Mouse (Mus musculus) gastrocnemius, postnatal 4 days (tissue): ENCODE data around the gene Sstr2. TPM values are rescaled to one million over a fixed set of nuclear protein-coding genes. Genes with fewer than 3 reads are reported as not detected.

ENCODE experiments used
- DNase-seq, 2 experiments: peaks; one replicate each; pipeline ENCODE4 v3.0.0; 2021 to 2022; ENCODE audit warnings: low spot score in 2 of 2, mixed read lengths in 2 of 2
- long read RNA-seq, 2 experiments: library from polyadenylated mRNA; stranded (forward); transcript quantifications; one replicate each; pipeline ENCODE4 v2.0.0; 2021
- total RNA-seq, 2 experiments: library from RNA; stranded (reverse); gene quantifications; 2 replicates each; pipeline ENCODE4 v1.2.3; 2021

Gene Sstr2
- under 1 TPM in 1 of 2 experiments, not detected in 1; 0.13 TPM for total RNA-seq
- long read RNA-seq, experiment 1: 0 reads
- long read RNA-seq, experiment 2: 0 reads

- DNase-seq: peak in 1 of 2 experiments; percentile 61
Observed at GRCm38 (mm10) chr11:113618672-113619419, at the start of gene Sstr2. Gene Sstr2 (plus strand): TSS chr11:113619342.

DNA sequence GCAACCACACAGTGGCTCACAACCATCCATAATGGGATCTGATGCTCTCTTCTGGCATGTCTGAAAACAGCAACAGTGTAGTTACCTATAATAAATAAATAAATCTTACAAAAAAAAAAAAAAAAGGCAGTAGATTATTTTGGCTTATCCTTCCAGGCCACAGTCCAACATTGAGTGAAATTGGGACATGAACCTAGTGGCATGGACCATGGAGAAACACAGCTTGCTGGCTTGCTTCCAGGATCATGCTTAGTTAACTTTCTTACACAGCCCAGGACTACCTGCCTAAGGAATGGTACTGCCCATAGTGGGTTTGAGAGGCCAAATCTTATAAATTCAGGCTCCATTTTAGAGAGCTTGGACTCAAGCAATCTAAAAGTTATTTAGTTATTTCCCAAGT is 47.5 kb upstream of the Sstr2 start:
- DNase-seq: no peak

- no peak for DNase-seq
Observed at GRCm38 (mm10) chr11:113572641-113573040, 46.5 kb upstream of the Sstr2 start.

DNA sequence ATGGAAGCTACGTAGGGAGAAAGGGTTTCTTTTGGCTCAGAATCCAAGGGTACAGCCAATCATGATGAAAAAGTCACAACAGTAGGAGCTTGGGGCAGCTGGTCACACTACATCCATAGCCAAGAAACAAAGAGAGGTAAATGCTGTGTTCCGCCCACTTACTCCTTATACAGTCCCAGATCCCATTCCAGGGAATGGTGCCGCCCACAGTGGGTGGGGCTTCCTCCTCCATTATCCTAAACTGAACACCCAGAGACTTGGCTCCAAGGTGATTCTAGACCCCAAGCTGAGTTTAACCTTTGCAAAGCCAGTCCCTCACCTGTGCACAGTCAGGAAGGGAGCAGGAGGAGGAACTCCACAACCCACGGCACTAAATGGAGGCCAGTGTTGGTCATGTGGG is 41.9 kb upstream of the Sstr2 start:
- no peak for DNase-seq

DNA sequence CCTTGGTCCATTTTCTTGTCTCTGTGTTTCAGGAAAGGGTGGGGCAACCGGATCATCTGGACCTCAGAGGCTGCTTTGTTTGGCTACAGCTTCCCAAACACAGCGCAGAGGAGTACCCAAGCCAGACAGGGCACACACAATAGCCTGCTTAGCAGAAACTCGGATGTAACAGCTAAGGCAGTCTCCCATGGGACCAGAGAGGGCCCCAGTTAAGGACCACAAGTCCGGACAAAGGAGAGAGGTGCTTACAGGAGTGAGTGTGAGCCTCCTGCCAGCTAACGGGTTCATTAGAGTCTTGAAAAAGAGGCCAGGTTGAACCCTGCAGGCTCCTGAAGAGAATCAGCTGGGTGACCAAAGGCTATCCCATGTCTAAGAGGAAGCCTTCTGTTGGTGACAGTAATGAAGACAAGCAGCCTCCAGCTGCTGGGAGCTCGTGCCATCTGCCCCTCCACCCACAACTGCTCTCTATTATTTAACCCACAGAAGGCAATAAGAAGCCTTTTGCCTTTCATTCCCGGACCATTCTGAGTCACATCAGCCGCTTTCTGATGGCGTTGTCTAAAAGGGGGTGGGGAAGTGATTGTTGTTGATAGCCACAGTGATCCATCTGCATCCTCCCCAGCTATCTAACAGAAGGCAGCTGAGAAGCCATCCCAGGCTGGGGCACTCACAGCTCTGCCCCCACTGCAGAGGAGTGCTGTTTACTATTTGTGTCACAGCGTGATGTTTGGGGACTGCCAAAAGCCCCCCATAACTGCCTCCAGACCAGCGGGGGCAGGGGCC is 35.1 kb upstream of the Sstr2 start:
- DNase-seq: no peak

DNA sequence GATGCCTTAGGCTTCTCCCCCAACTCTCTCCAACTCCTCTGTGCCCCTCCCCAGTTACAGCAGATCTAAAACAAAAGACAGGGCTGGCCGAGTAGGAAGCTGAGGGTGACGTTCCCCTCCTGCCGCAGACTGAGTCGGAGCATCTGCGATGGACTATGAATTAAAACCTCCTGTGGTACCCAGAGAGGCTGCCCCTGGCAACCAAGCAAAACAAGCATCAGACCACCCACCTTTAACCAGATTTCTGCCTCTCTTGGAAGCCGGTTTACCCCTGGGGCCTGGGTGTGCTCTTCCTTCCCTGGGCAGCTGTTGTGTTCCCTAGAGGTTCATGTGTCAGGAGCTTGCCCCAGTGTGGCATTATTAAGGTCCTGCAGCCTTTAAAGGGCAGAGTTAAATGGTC is 32.7 kb upstream of the Sstr2 start:
- DNase-seq: no peak

DNA sequence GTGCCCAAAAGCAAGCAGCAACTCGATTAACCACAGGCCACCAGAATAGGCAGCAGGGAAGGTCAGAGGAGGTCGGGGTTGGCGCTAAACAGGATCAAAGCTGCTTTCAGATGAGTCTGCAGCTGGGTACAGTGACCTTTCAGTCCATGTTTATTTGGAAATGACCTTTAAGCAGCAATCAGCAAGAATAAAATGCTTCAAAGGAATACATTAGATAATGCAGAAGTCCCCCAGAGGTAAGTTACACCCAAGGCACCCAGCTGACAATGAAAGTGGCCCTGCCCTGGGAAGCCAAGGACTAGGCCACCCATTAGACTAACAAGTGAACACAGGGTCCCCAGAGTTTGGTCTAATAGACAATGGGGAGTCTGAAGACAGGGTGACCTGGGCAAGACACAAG is 30.2 kb upstream of the Sstr2 start:
- DNase-seq: no peak

DNA sequence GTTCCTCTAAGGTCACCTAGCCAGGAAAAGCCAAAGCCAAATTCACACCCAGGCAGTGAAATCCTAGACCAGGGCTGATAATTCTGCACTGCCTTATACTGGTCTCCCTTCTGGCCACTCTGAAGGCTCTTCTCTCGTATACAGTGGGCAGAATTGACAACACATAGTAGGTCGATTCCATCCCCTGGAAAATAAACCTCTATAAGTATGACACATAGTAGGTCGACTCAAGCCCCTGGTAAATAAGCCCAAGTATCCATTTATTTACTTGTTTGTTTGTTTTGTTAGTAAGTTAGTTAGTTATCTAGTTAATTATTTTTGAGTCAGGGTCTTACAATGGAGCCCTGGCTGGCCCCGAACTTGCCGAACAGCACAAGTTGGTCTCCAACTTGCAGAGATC is 24.0 kb upstream of the Sstr2 start:
- no peak for DNase-seq

GRCm38 (mm10) chr11:113597632-113598031 is 21.5 kb upstream of the Sstr2 start:
- no peak for DNase-seq

GRCm38 (mm10) chr11:113600526-113601245 is 18.5 kb upstream of the Sstr2 start:
- no peak for DNase-seq

- DNase-seq: no peak
Observed at GRCm38 (mm10) chr11:113601616-113602343, 17.4 kb upstream of the Sstr2 start.

DNA sequence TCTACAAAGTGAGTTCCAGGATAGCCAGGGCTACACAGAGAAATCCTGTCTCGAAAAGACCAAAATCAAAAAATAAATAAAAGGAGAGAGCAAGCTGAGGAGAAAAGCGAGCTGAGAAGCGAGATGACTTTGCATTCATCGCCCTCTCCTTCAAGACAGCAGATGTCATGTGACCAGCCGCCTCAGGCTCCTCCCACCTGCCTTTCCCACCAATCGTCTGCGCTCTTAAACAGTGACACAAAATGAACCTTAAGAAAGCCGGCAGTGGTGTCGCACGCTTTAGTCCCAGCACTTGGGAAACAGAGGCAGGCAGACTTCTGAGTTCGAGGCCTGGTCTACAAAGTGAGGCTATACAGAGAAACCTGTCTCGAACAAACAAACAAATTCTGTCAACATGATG is 11.6 kb upstream of the Sstr2 start:
- no peak for DNase-seq

DNA sequence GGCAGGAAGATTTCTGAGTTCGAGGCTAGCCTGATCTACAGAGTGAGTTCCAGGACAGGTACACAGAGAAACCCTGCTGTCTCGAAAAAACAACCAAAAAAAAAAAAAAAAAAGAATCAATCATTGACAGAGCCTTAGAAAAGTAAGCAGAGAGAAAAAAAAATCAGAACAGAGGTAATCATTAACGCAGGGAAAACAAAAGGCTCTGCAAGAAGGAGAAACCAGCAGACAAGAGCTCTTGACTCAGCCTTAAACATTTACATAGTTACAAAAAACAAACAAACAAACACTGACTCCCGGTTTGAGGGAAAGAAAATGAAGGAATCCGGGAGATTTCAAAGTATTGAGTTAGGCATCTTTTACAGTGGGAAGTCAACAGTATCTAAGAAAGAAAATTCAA is 9.6 kb upstream of the Sstr2 start:
- no peak for DNase-seq

- peak in 1 of 2 experiments; percentile 31 for DNase-seq
Observed at GRCm38 (mm10) chr11:113610266-113610665, 8.9 kb upstream of the Sstr2 start.

GRCm38 (mm10) chr11:113611112-113611646 is 8.0 kb upstream of the Sstr2 start:
- DNase-seq: no peak

- DNase-seq: peak in 1 of 2 experiments; percentile 58
Observed at GRCm38 (mm10) chr11:113611664-113612611, 7.2 kb upstream of the Sstr2 start.

- DNase-seq: no peak
Observed at GRCm38 (mm10) chr11:113614476-113614875, 4.7 kb upstream of the Sstr2 start.

DNA sequence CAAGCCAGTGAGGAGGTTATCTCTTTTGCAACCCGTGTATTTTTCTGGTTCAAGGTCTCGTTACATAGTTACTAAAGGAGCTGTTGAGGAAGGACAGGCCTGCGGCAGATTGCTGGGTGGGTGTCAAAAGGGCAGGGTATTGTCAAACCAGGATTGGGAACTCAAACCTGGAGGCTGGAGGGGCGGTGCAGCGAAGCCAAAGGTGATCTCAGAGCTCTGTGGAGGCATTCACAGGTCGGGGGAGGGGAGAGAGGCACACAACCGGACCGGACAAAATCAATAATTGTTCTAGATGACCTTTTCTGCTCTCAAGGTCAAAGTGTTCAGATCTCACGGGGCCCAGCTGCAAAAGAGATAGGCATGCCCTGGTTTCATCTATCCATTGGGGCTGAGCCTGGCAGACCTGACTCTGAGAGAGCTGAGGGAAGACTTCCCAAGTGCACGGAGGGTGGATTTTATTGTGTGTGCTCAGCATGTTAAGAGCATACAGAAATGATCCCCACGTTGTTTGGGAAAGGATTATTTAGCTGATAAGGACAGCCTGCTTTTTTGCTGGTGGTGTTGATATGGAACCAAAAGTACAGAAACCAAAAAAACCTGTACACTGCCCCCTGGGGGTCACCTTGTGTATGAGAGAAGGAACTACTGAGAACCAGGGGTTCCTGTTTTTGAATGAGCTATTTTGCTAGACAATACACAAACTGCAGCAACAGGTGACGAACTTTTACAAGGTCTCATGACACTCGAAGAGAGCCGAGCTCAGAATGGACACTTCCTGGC is 1.8 kb upstream of the Sstr2 start:
- DNase-seq: peak; percentile 44 to 74

DNA sequence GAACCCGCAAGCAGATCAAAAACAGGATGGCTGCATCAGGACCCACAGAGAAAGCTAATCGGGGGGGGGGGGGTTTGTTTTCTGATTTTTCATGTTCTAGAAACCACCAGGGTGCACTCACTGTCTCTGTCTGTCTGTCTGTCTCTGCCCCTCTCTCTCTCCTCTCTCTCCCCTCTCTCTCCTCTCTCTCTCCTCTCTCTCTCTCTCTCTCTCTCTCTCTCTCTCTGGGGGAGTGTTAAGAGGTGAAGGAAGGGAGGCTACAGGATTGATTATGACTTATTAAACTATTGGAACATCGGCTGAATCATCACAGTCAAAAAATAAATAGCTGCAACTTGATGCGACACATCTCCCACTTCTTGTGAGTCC is 855 bp upstream of the Sstr2 start:
- no peak for DNase-seq
